Mouse (Mus musculus) liver, embryonic 14.5 days (tissue): ENCODE data around the gene Zfp983.

Experiments used
- CTCF ChIP-seq: IDR thresholded peaks from 2 replicates; pipeline ENCODE4 v1.5.1; 2016; ENCODE audit warnings: antibody characterized with exemption, low read depth, control low read depth
- EP300 ChIP-seq: IDR thresholded peaks from 2 replicates; pipeline ENCODE4 v1.6.1; 2016; ENCODE audit warnings: antibody characterized with exemption, low read depth

- peak; percentile 56 for TF ChIP-seq CTCF
- TF ChIP-seq EP300, result no peak
These were observed 488 bp upstream of the Zfp983 start for GRCm38 (mm10) chr17:21649936-21650335.
